Mouse (Mus musculus): Measurements from ENCODE around the gene Smpd2.

Gene Smpd2

GRCm38 (mm10) chr10:41488877-41489276, 1.3 kb downstream of the Smpd2 start:
- no peak for DNase-seq (ENCODE audit: low read depth, low spot score)

GRCm38 (mm10) chr10:41486506-41487170, 3.5 kb downstream of the Smpd2 start:
- DNase-seq (ENCODE audit: low read depth, low spot score): no peak

GRCm38 (mm10) chr10:41485778-41486177, 4.4 kb downstream of the Smpd2 start:
- DNase-seq (ENCODE audit: low read depth, low spot score): no peak

- DNase-seq (ENCODE audit: low read depth, low spot score): no peak
Observed at GRCm38 (mm10) chr10:41482446-41482845, 7.7 kb downstream of the Smpd2 start.

GRCm38 (mm10) chr10:41480938-41481880, 9.0 kb downstream of the Smpd2 start:
- DNase-seq (ENCODE audit: low read depth, low spot score): no peak

GRCm38 (mm10) chr10:41479961-41480360, 10.2 kb downstream of the Smpd2 start:
- DNase-seq (ENCODE audit: low read depth, low spot score): no peak

- DNase-seq (ENCODE audit: low read depth, low spot score): peak; percentile 82
Observed at GRCm38 (mm10) chr10:41477278-41478181, 12.6 kb downstream of the Smpd2 start.

- DNase-seq (ENCODE audit: low read depth, low spot score): no peak
Observed at GRCm38 (mm10) chr10:41477018-41477277, 13.2 kb downstream of the Smpd2 start.

GRCm38 (mm10) chr10:41476171-41477017, 13.8 kb downstream of the Smpd2 start, which contains the start of gene Mical1:
TSS of gene Mical1 (plus strand) at chr10:41476314.
- DNase-seq (ENCODE audit: low read depth, low spot score): peak; percentile 47

GRCm38 (mm10) chr10:41474981-41475391, 15.2 kb downstream of the Smpd2 start:
- peak; percentile 46 for DNase-seq (ENCODE audit: low read depth, low spot score)

- DNase-seq (ENCODE audit: low read depth, low spot score): no peak
Observed at GRCm38 (mm10) chr10:41473782-41474468, 16.2 kb downstream of the Smpd2 start.

GRCm38 (mm10) chr10:41472962-41473481, 17.1 kb downstream of the Smpd2 start:
- no peak for DNase-seq (ENCODE audit: low read depth, low spot score)

GRCm38 (mm10) chr10:41472534-41472933, 17.6 kb downstream of the Smpd2 start:
- DNase-seq (ENCODE audit: low read depth, low spot score): no peak

- no peak for DNase-seq (ENCODE audit: low read depth, low spot score)
Observed at GRCm38 (mm10) chr10:41470693-41471092, 19.5 kb downstream of the Smpd2 start.

- no peak for DNase-seq (ENCODE audit: low read depth, low spot score)
Observed at GRCm38 (mm10) chr10:41467325-41467724, 22.8 kb downstream of the Smpd2 start.

GRCm38 (mm10) chr10:41464401-41464955, 25.7 kb downstream of the Smpd2 start:
- DNase-seq (ENCODE audit: low read depth, low spot score): no peak

- no peak for DNase-seq (ENCODE audit: low read depth, low spot score)
Observed at GRCm38 (mm10) chr10:41461057-41461722, 29.0 kb downstream of the Smpd2 start.

GRCm38 (mm10) chr10:41460501-41460900, 29.7 kb downstream of the Smpd2 start:
- DNase-seq (ENCODE audit: low read depth, low spot score): no peak

GRCm38 (mm10) chr10:41459990-41460389, 30.2 kb downstream of the Smpd2 start:
- no peak for DNase-seq (ENCODE audit: low read depth, low spot score)
